Mouse (Mus musculus): ENCODE results near the gene Otulin.

DNA sequence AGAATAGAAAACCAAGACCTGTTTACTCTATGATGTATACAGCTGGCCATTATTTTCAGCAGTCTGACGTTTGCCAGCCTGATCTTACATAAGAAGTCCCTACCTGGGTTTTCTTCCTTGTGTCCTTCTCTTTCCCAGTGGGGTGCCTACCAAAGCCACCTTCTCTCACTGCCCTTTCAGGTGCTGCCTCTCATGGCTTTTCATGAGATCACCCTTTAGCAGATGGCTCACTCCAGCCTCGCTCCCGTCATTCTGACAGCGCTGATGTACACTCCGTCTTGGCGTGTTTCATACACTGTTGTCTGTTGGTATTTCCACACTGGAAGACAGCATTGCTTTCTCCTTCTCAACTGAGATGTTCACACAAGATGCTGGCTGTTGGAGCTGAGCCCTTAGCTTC is 46.9 kb downstream of the Otulin start:
- TF ChIP-seq POLR2A (IDR thresholded peaks at IDR 0.05; ENCODE audit: insufficient read length, low read depth) (no peak), POLR2AphosphoS2 (IDR thresholded peaks at IDR 0.05; ENCODE audit: insufficient read length, low read depth) (no peak), TCF12 (IDR thresholded peaks at IDR 0.05; ENCODE audit: insufficient read depth, poor library complexity, severe bottlenecking) (no peak), MAX (IDR thresholded peaks at IDR 0.05; ENCODE audit: low read depth) (no peak), CEBPB (IDR thresholded peaks at IDR 0.05; ENCODE audit: insufficient read depth, poor library complexity, severe bottlenecking) (no peak)

Data from myocyte (in vitro differentiated cells).